Mouse (Mus musculus): Measurements from ENCODE around the gene Traf7. TPM values are rescaled to one million over a fixed set of nuclear protein-coding genes. Genes with fewer than 3 reads are reported as not detected.
A peak's percentile ranks its signal among the peaks of the same experiment; 100 is the strongest.

Gene Traf7
- polyA plus RNA-seq, 1 experiment from 2014 or later: 65.8 TPM

DNA sequence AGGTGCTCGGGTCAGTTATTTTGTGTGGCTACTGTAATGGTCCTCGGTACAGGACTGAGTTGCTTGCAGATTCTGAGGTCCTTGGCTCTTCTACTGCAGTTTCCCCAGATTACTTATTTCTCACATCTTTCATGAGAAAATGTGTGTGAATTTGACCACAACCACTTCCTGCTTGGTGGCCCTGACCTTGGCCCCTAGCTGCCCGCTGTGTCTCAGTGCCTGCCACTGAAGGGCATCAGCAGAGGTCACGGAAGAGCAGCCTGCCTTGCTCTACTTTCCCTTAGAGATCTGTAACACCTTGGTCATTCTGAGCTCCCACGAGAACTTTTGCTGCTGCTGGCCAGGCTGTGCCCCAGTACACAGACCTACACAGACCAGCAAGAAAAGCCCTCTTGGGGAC is 35.9 kb upstream of the Traf7 start:
- peaks cover 3% of the 10 kb centered on the region; the same call in 1 of the 2 replicates for H3K4me1 ChIP-seq (replicated peaks; ENCODE audit: control insufficient read depth, insufficient read depth, low read length)
- no peak for ATAC-seq (ENCODE audit: low FRiP score)
- WGBS: 85% methylated on average over 5 of the region's 5 CpGs
- no peaks in the 10 kb centered on the region for H3K36me3 ChIP-seq (ENCODE audit: control insufficient read depth, insufficient read depth, low read length)
- no peaks in the 10 kb centered on the region for H3K27me3 ChIP-seq (ENCODE audit: control insufficient read depth, insufficient read depth, low read length)
- H3K4me3 ChIP-seq (ENCODE audit: low read depth, low read length): no peak overlapping the region
- no peaks in the 10 kb centered on the region for H3K9me3 ChIP-seq (ENCODE audit: control insufficient read depth, low read length)
- no peak for DNase-seq (ENCODE audit: low spot score)
- H3K9ac ChIP-seq (ENCODE audit: low read depth, low read length): no peak overlapping the region
- H3K27ac ChIP-seq (ENCODE audit: low read depth, low read length): no peak overlapping the region
- no peak overlapping the region for H3K4me2 ChIP-seq (replicated peaks; ENCODE audit: low read depth, low read length)

DNA sequence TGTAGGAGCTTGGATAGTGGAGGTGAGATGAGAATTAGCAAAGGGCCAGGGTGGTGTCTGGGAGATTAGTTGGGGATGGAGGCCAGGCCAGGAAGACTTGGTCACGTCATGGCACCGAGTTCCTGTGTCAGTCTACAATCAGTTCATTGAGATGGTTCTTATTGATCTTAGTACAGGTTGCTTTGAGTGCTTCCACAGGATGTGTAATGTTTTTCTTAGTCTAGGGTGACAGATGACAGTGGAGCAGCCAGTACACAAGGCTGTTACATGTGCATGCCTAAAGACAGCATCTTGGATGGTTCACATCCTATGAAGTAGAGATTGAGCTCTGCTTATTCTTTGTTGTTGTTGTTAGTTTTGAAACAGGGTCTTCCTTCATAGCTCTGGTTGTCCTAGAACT is 33.9 kb upstream of the Traf7 start:
- H3K9ac ChIP-seq (ENCODE audit: low read depth, low read length): no peak overlapping the region
- H3K4me1 ChIP-seq (replicated peaks; ENCODE audit: control insufficient read depth, insufficient read depth, low read length): peaks cover 10% of the 10 kb centered on the region; the same call in 1 of the 2 replicates
- H3K27ac ChIP-seq (ENCODE audit: low read depth, low read length): no peak overlapping the region
- H3K36me3 ChIP-seq (ENCODE audit: control insufficient read depth, insufficient read depth, low read length): no peaks in the 10 kb centered on the region
- no peaks in the 10 kb centered on the region for H3K9me3 ChIP-seq (ENCODE audit: control insufficient read depth, low read length)
- DNase-seq (ENCODE audit: low spot score) (no peak), ATAC-seq (ENCODE audit: low FRiP score) (no peak)
- 98% methylated on average over 2 of the region's 2 CpGs for WGBS
- no peaks in the 10 kb centered on the region for H3K27me3 ChIP-seq (ENCODE audit: control insufficient read depth, insufficient read depth, low read length)
- no peak overlapping the region for H3K4me2 ChIP-seq (replicated peaks; ENCODE audit: low read depth, low read length)
- H3K4me3 ChIP-seq (ENCODE audit: low read depth, low read length): no peak overlapping the region

DNA sequence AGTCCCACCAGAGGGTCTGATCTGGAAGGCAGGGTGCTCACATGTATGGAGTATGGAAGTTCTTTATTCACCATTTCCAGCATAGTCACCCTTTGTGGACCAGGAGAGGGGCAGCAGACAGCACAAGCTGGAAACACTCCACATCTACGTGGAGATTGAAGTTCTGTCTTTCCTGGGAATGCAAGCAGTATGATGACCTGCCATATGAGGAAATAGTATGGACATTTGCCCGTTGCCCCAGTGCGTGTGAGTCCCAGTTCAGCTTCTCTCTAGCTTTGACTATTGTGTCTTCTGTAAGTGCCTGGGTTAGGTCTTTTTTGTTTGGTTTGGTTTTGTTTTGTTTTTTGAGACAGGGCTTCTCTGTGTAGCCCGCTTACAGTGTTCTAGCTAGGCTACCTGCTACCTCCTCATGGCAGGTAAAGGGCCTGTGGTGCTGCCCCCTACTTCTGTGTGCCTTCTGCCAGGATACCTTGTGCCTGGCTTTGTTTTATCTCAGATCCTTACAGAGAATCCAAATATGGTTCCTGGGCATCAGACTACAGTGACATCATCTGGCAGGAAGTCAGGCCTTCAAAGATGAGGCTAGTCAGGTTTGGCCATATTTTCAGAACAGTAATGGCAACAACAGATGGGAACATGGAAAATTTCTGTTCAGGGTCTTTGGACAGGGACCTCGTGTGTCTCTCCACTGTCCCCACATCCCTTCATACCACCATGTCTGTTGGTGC is 32.7 kb upstream of the Traf7 start:
- Histone ChIP-seq H3K4me1 (replicated peaks; ENCODE audit: control insufficient read depth, insufficient read depth, low read length) (peaks cover 10% of the 10 kb centered on the region; the same call in 1 of the 2 replicates), H3K4me2 (replicated peaks; ENCODE audit: low read depth, low read length) (no peak overlapping the region), H3K27ac (ENCODE audit: low read depth, low read length) (no peak overlapping the region), H3K9me3 (ENCODE audit: control insufficient read depth, low read length) (no peaks in the 10 kb centered on the region), H3K27me3 (ENCODE audit: control insufficient read depth, insufficient read depth, low read length) (no peaks in the 10 kb centered on the region), H3K9ac (ENCODE audit: low read depth, low read length) (no peak overlapping the region), H3K36me3 (ENCODE audit: control insufficient read depth, insufficient read depth, low read length) (no peaks in the 10 kb centered on the region), H3K4me3 (ENCODE audit: low read depth, low read length) (no peak overlapping the region)
- 96% methylated on average over 5 of the region's 5 CpGs for WGBS
- ATAC-seq (ENCODE audit: low FRiP score) (no peak), DNase-seq (ENCODE audit: low spot score) (no peak)

DNA sequence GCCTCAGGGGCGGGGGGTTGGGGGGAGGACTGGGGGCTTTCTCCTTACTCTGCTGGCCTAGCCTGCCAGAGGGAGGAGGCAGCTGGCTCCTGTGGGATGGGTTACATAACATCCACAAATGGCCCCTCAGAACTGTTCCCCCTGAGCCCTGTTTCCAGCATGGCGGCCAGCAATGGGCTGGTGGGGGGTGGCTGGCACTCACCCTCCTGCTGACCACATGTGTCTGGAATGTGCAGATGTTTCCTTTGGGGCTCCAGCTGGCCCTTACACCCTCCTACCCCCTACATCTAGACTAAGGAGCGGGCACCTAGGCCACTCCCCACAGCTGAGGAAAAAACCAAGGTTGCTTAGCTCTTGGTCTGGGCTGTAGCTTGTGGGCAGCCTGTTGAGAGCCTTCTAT is 31.4 kb upstream of the Traf7 start:
- ATAC-seq (ENCODE audit: low FRiP score): peak; percentile 63
- H3K4me2 ChIP-seq (replicated peaks; ENCODE audit: low read depth, low read length): no peak overlapping the region
- H3K9me3 ChIP-seq (ENCODE audit: control insufficient read depth, low read length): no peaks in the 10 kb centered on the region
- no peak overlapping the region for H3K9ac ChIP-seq (ENCODE audit: low read depth, low read length)
- no peak for DNase-seq (ENCODE audit: low spot score)
- 53% methylated on average over 3 of the region's 3 CpGs for WGBS
- H3K4me1 ChIP-seq (replicated peaks; ENCODE audit: control insufficient read depth, insufficient read depth, low read length): peaks cover 10% of the 10 kb centered on the region; the same call in 1 of the 2 replicates
- peak overlapping the region; percentile 47 for H3K27ac ChIP-seq (ENCODE audit: low read depth, low read length)
- H3K4me3 ChIP-seq (ENCODE audit: low read depth, low read length): no peak overlapping the region
- H3K27me3 ChIP-seq (ENCODE audit: control insufficient read depth, insufficient read depth, low read length): no peaks in the 10 kb centered on the region
- H3K36me3 ChIP-seq (ENCODE audit: control insufficient read depth, insufficient read depth, low read length): no peaks in the 10 kb centered on the region

DNA sequence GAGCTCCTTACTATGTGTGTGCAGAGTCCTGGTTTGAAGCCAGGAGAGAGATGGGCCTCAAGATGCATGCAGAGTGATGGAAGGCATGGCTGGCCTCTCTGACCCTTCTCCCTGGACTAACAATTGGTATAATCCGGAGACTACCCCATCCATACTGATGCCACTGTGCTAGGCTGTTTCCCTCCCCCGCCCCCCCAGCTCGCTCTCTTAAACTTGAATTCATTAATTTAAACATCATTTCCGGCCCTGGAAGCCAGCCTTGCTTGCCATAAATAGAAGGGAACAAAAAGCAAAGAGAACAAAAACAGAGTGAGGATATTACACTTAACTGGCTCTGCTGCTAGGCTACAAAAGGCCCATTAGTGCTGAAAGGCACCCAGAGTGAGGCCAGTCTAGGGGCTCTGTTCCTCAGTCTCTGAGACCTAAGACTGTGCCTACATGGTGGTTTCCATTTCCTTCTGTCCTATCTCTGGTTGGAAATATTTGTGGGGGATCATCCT is 30.9 kb upstream of the Traf7 start:
- 27% methylated on average over 4 of the region's 4 CpGs for WGBS
- DNase-seq (ENCODE audit: low spot score): peak; percentile 37

DNA sequence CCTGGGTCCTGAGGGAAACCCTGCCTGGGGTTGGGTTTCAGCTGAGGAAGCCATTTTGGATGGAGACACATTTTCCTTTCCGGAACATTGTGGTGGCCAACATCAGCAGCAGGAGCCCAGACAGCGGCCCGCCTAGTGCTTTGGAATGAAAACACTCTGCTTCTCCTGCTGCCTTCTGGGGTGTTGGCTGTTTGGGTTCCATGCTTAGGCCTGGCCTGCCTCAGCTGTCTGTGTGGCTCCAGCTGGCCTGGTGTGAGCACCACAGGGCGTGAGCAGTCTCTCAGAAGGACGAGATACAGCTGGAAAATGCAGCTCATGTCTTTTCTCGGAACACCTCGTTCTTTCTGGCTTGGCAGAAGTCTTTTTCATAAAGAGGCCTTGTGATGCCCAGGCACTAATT is 29.4 kb upstream of the Traf7 start:
- WGBS: 91% methylated on average over 7 of the region's 7 CpGs
- Histone ChIP-seq H3K4me2 (replicated peaks; ENCODE audit: low read depth, low read length) (no peak overlapping the region), H3K4me3 (ENCODE audit: low read depth, low read length) (no peak overlapping the region), H3K27me3 (ENCODE audit: control insufficient read depth, insufficient read depth, low read length) (no peaks in the 10 kb centered on the region), H3K4me1 (replicated peaks; ENCODE audit: control insufficient read depth, insufficient read depth, low read length) (peaks cover 10% of the 10 kb centered on the region; the same call in 1 of the 2 replicates), H3K36me3 (ENCODE audit: control insufficient read depth, insufficient read depth, low read length) (no peaks in the 10 kb centered on the region), H3K9ac (ENCODE audit: low read depth, low read length) (no peak overlapping the region), H3K27ac (ENCODE audit: low read depth, low read length) (no peak overlapping the region), H3K9me3 (ENCODE audit: control insufficient read depth, low read length) (no peaks in the 10 kb centered on the region)
- no peak for ATAC-seq (ENCODE audit: low FRiP score)
- DNase-seq (ENCODE audit: low spot score): no peak

More for the DNA sequence above, 30.9 kb upstream of the Traf7 start:
- no peak overlapping the region for H3K4me2 ChIP-seq (replicated peaks; ENCODE audit: low read depth, low read length)
- H3K36me3 ChIP-seq (ENCODE audit: control insufficient read depth, insufficient read depth, low read length): no peaks in the 10 kb centered on the region
- no peaks in the 10 kb centered on the region for H3K9me3 ChIP-seq (ENCODE audit: control insufficient read depth, low read length)
- no peak overlapping the region for H3K4me3 ChIP-seq (ENCODE audit: low read depth, low read length)
- H3K9ac ChIP-seq (ENCODE audit: low read depth, low read length): no peak overlapping the region
- ATAC-seq (ENCODE audit: low FRiP score): peak; percentile 65
- peaks cover 10% of the 10 kb centered on the region; the same call in 1 of the 2 replicates for H3K4me1 ChIP-seq (replicated peaks; ENCODE audit: control insufficient read depth, insufficient read depth, low read length)
- peak overlapping the region; percentile 47 for H3K27ac ChIP-seq (ENCODE audit: low read depth, low read length)
- H3K27me3 ChIP-seq (ENCODE audit: control insufficient read depth, insufficient read depth, low read length): no peaks in the 10 kb centered on the region

DNA sequence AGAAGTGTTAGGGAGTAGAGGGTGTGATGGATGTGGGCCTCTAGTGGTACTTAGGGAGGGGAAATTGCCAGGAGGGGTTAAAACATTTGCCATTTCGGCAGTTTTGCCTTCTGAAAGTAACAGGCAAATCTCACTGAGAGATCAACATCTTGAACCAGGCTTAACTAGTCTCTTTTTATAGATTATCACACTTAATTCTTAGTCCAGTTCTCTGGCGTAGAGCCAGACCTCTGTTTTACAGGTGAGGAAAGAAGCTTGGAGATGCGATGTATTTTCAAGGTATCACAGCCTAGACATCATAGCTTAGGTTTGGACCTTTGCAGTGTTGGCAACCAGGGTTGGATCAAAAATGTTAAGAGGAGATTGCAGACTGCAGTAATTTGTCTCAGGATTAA is 23.3 kb upstream of the Traf7 start:
- Histone ChIP-seq H3K9me3 (ENCODE audit: control insufficient read depth, low read length) (no peaks in the 10 kb centered on the region), H3K4me2 (replicated peaks; ENCODE audit: low read depth, low read length) (peak overlapping the region; percentile 88), H3K4me1 (replicated peaks; ENCODE audit: control insufficient read depth, insufficient read depth, low read length) (peaks cover 8% of the 10 kb centered on the region), H3K27ac (ENCODE audit: low read depth, low read length) (peak overlapping the region; percentile 96; the same call in 1 of the 2 replicates), H3K9ac (ENCODE audit: low read depth, low read length) (peak overlapping the region; percentile 69), H3K27me3 (ENCODE audit: control insufficient read depth, insufficient read depth, low read length) (peaks cover 8% of the 10 kb centered on the region; the same call in 1 of the 2 replicates), H3K36me3 (ENCODE audit: control insufficient read depth, insufficient read depth, low read length) (no peaks in the 10 kb centered on the region), H3K4me3 (ENCODE audit: low read depth, low read length) (peak overlapping the region; percentile 70)
- 67% methylated on average over 3 of the region's 3 CpGs for WGBS
- DNase-seq (ENCODE audit: low spot score): no peak
- no peak for ATAC-seq (ENCODE audit: low FRiP score)

DNA sequence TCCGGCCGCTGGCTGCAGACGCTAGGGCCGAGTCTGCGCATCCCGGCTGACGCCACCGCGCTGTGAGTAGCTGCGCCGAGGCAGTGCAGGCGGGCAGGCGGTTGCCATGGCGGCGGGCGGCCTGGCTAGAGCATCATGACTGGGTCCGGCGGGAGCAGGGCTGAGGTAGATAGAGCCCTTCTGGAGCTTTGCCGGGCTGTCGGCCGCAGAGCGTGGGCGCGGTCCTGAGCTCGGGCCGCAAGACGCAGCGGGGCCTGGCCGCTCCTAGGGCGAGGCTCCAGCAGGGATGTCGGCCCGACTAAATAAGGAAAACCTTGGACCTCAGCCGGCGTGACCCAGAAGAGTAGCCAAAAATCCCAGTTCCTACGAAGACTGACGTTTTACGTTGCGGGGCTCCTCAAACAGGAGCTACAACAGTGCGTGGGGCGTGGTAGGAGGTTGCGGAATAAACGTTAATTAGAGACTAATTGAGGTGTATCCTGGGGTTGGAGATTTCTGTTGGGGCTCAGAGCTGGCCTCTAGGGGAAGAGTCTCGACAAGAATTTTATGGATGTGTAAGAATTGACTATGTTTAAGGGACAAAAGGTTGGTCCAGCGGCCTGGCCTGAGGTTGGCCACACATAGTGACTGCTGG is 22.8 kb upstream of the Traf7 start:
- peaks cover 8% of the 10 kb centered on the region; the same call in 1 of the 2 replicates for H3K27me3 ChIP-seq (ENCODE audit: control insufficient read depth, insufficient read depth, low read length)
- H3K9ac ChIP-seq (ENCODE audit: low read depth, low read length): peak overlapping the region; percentile 69
- peak overlapping the region; percentile 88 for H3K4me2 ChIP-seq (replicated peaks; ENCODE audit: low read depth, low read length)
- H3K9me3 ChIP-seq (ENCODE audit: control insufficient read depth, low read length): no peaks in the 10 kb centered on the region
- ATAC-seq (ENCODE audit: low FRiP score): peak; percentile 89
- peak; percentile 89 for DNase-seq (ENCODE audit: low spot score)
- under 1% methylated on average over 43 of the region's 44 CpGs for WGBS
- H3K4me1 ChIP-seq (replicated peaks; ENCODE audit: control insufficient read depth, insufficient read depth, low read length): peaks cover 8% of the 10 kb centered on the region
- peak overlapping the region; percentile 70 for H3K4me3 ChIP-seq (ENCODE audit: low read depth, low read length)
- peak overlapping the region; percentile 96 for H3K27ac ChIP-seq (ENCODE audit: low read depth, low read length)
- H3K36me3 ChIP-seq (ENCODE audit: control insufficient read depth, insufficient read depth, low read length): no peaks in the 10 kb centered on the region

Data from hindbrain, embryonic 11.5 days (tissue).